ENCODE assay signal across 14 mouse cellular contexts in genomic region chr1:178991045-178991444, GRCm38 (mm10).
"Had no signal": no experiment of that assay in that cellular context is flagged by ENCODE, and none has a peak within 500 bp of the region (broad histone marks: within the 10 kb centered on the region; RNA-seq: fewer than 3 reads in every experiment).

No protein-coding gene starts in this region.

- H3K9me3 ChIP-seq: limb, embryonic 15.5 days; liver, embryonic 12.5 days; midbrain, embryonic 10.5 days; midbrain, embryonic 15.5 days; neural tube, embryonic 13.5 days had no signal

- ATAC-seq: liver, embryonic 12.5 days had no signal

- H3K27ac ChIP-seq: layer of hippocampus, adult 2 months; left cerebral cortex, adult 2 months; limb, embryonic 15.5 days; liver, embryonic 12.5 days; midbrain, embryonic 10.5 days; neural tube, embryonic 13.5 days had no signal

- DNase-seq: kidney, adult 9 months; kidney, postnatal 10 days; kidney, postnatal 4 days; lung, embryonic 14.5 days; retina, postnatal 1 day; right cerebral cortex, postnatal 25 days; thymus, postnatal 36 days had no signal

- H3K36me3 ChIP-seq: limb, embryonic 15.5 days; liver, embryonic 12.5 days; midbrain, embryonic 10.5 days; midbrain, embryonic 15.5 days; neural tube, embryonic 13.5 days had no signal

- H3K4me2 ChIP-seq: limb, embryonic 15.5 days; liver, embryonic 12.5 days; lung, embryonic 14.5 days; midbrain, embryonic 15.5 days; neural tube, embryonic 13.5 days had no signal

- H3K9ac ChIP-seq: limb, embryonic 15.5 days; liver, embryonic 12.5 days; lung, embryonic 14.5 days; midbrain, embryonic 15.5 days; neural tube, embryonic 13.5 days had no signal

- H3K4me3 ChIP-seq: layer of hippocampus, adult 2 months; left cerebral cortex, adult 2 months; limb, embryonic 15.5 days; liver, embryonic 12.5 days; midbrain, embryonic 10.5 days; midbrain, embryonic 15.5 days; neural tube, embryonic 13.5 days had no signal

- H3K27me3 ChIP-seq: limb, embryonic 15.5 days; liver, embryonic 12.5 days; midbrain, embryonic 15.5 days; neural tube, embryonic 13.5 days had no signal
